Mouse (Mus musculus): ENCODE measurements around the gene Nsf.
"Not testable (repeated sequence)": the region's sequence is repeated elsewhere in the genome, so short reads cannot be mapped to it uniquely, and the experiment has no call there.

Nsf gene

GRCm38 (mm10) chr11:103953896-103954292, at the start of gene Nsf:
Nsf (minus strand) TSS chr11:103954056.
- in situ Hi-C loops (cut with MboI, MseI): no loop called here

DNA sequence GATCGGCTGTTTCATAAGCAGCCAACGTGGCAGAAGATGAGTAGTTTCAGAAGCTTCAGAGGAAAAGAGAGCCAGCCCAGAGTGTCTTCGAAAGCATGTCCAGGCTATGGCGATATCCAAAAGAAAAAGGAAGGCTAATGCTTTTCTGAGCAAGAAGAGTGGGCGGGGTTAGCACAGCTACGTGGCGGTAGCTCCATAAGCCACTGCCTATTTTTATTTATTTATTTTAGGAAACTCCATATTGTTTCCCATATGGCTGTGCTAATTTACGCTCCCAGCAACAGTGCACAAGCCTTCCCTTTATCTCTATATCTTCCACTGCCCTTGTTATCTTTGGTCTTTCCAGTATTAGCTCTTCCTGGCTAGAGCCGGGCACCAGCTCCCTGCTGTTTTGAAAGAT, 49.5 kb upstream of the Nsf start:
- in situ Hi-C loops (cut with MboI, MseI): no loop called here

- in situ Hi-C loops (cut with MboI, MseI): no loop called here
Measured at GRCm38 (mm10) chr11:104002191-104002590, 48.3 kb upstream of the Nsf start.

- in situ Hi-C loops (cut with MboI, MseI): no loop called here
Measured at GRCm38 (mm10) chr11:104001395-104001955, 47.6 kb upstream of the Nsf start.

GRCm38 (mm10) chr11:104000667-104001394, 47.0 kb upstream of the Nsf start:
- in situ Hi-C loops (cut with MboI, MseI): no loop called here

DNA sequence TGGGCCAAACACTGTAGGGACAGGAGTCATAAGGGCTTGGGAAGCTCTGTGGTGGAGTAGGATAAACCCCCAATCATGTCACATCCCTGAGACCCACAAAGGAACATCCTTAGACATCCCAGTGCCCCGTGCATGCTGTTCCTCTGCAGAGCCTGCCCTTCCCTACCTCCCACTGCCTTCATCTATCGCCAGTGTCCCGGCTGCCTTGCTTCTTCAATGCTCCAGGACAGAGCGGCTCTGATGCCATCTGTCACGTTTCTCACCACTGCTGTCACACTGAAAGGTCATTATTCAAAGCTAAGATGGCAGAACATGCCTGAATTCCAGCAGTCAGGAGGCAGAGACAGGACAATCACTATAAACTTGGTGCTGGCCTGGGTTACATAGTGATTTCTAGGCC, 44.9 kb upstream of the Nsf start:
- in situ Hi-C loops (cut with MboI, MseI): loop anchor here (5.0 kb wide), 1 partner anchor 174 kb away; no protein-coding TSS in a partner anchor

- in situ Hi-C loops (cut with MboI, MseI): loop anchor here (5.0 kb wide), 1 partner anchor 175 kb away; no protein-coding TSS in a partner anchor
Measured at GRCm38 (mm10) chr11:103997385-103997784, 43.5 kb upstream of the Nsf start.

GRCm38 (mm10) chr11:103992638-103993037, 38.8 kb upstream of the Nsf start:
- in situ Hi-C loops (cut with MboI, MseI): no loop called here

GRCm38 (mm10) chr11:103990049-103990557, 36.2 kb upstream of the Nsf start:
- in situ Hi-C loops (cut with MboI, MseI): not testable (repeated sequence)

DNA sequence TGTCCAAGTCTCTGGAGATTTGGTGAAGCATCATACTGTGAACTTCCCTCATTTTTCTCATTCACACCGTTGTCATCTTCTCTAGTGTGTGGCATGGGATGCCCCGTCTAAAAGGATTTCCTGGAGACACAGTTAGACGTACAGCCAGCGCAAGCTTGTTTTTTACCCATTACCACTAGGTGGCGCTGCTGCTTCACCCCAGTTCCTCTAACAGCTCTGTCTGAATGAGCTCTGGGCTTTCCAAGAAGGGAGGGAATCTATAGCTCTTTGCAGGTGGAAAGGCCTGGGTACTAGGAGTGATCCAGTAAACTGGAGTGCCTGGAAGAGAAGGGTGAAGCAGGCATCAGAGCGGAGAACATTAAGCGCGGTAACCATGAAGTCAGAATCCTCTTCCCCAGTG, 33.6 kb upstream of the Nsf start:
- in situ Hi-C loops (cut with MboI, MseI): no loop called here

DNA sequence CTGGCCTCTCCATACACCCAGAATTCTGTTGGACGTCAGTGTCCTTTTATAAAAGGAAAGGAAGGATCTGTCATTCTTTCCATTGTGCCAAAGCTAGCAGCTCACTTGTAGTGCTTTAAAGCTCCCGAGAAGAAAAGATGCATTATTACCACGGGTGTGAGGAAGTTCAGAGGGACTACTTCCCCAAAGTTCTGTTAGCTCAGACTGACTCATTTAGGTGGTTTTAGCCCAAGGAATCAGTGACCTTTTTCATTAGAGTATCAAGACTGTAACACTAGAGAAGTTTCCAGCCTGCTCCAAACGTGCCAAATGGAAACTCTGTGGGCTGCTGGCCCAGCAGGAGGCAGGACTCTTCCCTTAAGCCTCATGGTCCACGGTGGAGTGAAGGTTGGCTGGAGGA, 30.2 kb upstream of the Nsf start:
- in situ Hi-C loops (cut with MboI, MseI): no loop called here

- in situ Hi-C loops (cut with MboI, MseI): no loop called here
Measured at GRCm38 (mm10) chr11:103981826-103982225, 28.0 kb upstream of the Nsf start.

- in situ Hi-C loops (cut with MboI, MseI): no loop called here
Measured at GRCm38 (mm10) chr11:103979381-103979780, 25.5 kb upstream of the Nsf start.

GRCm38 (mm10) chr11:103970876-103971275, 17.0 kb upstream of the Nsf start:
- in situ Hi-C loops (cut with MboI, MseI): no loop called here

GRCm38 (mm10) chr11:103969278-103969677, 15.4 kb upstream of the Nsf start:
- in situ Hi-C loops (cut with MboI, MseI): no loop called here

- in situ Hi-C loops (cut with MboI, MseI): no loop called here
Measured at GRCm38 (mm10) chr11:103967106-103967735, 13.4 kb upstream of the Nsf start.

DNA sequence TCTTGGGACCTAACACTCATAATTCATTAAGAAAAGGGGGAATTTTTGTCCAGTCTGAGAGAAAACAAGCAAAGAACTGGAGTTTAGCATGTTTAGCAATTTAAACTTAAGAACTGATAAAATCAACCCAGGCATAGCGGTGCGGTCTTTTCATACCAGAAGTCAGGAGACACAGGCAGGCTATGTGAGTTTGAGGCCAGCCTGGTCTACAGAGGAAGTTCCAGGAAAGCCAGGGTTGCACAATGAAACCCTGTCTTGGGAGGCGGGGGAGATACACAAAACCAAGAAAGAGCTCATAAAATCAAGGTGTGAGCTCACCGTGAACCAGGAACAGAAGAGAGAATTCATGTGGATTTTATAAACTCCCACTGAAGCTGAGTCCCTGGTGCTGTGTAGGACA, 3.0 kb upstream of the Nsf start:
- in situ Hi-C loops (cut with MboI, MseI): no loop called here

DNA sequence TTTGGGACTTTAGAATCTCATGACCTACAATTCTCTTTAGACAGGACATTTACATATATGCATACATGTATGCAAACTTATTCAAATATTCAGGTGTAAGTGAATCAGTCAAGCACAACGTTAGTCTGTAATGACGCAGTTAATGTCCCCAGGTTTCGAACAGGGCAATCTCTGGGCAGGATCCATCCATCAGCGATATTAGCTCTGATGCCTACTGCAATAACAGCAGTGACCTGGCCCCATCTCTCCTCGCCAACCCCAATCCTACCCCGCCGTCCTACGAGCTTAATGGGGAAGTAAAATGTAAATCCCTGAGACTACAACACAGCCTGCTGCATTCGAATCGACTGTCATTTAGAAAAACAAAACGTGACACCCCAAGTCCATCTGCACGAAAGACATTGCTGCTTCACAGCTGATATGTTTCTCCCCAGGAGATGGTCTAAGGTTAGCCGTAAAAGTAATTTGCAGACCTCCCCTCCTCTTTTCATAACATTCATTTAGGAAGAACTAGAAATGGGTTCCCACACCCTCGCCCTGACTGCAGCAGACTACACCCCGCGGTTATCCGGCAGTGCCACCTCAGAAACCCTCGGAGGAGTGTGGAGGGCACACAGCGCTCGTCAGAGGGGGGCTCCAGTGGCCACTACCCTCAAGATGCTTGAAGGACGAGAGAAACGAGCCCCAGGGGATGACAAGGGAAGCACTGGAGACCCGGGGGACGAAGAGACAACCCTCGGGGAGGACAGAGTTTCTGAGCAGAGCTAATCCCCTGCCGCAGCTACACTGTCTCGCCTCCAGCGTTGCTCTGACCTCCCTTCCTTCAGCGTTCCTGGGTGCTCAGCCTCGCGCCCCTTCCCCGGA, 592 bp downstream of the Nsf start:
- in situ Hi-C loops (cut with MboI, MseI): no loop called here

GRCm38 (mm10) chr11:103952635-103953031, 1.2 kb downstream of the Nsf start:
- in situ Hi-C loops (cut with MboI, MseI): no loop called here

DNA sequence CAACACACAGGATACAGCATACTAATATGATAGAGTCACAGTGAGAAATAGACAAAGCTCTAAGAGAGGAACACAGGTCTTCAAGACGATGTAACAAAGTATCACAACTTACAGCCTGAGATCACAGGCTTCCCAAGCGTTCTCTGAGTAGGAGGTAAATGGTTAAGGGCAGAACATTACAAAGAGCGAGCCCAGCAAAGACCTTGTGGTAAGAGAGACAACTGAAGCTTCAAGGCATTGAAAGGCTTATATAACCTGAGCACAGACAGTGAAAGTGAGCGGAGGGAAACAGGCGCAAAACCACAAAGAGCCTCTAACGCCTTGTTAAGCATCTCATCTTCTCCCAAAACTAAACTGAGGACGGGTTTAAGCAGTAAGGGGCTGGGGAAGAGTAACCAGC, 2.8 kb downstream of the Nsf start:
- in situ Hi-C loops (cut with MboI, MseI): no loop called here

DNA sequence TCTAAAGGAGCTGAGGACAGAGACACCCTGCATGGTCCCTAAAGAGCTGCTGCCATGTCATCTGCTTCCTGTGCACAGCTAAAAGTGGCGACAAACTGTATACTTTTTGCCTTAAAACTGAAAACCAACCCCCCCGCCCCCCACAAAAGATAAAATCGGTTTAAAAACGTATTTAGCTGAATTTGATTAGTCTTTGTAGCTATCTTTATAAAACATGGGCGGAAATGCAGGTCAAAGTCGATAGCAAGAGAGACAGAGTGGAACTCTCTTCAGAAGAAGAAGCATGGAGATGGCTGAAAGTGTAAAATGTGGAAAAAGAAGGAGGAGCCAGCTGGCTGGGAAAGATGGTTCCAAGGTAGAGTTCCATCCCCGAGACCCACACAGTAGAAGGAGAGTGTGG, 4.9 kb downstream of the Nsf start:
- in situ Hi-C loops (cut with MboI, MseI): no loop called here

DNA sequence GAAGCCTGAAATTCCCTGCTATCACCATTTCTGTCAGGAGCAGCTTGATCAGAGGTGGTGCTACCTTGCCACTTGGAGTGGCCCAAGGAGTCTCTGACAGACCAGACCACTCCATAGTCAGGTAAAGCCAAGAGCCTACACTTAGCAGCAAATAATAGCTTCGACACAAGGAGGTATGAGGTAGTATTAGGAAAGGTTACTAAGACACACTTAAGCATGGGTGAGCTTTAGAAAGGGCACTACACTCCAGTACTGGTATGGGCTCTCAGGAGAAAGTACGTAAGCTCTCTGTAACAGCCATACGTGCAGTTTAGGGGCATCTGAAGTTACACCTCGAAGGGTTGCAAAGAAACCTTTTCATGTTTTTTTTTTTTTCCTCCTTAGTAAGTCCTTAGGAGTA, 11.1 kb downstream of the Nsf start:
- in situ Hi-C loops (cut with MboI, MseI): no loop called here

All from regulatory T cell (primary cell).